Mouse (Mus musculus) spleen, adult 2 months (tissue): ENCODE results near the gene Gm37240. TPM values are rescaled to one million over a fixed set of nuclear protein-coding genes. Genes with fewer than 3 reads are reported as not detected.

Experiments
- DNase-seq, 2 experiments: peaks; one replicate each; pipeline versions ENCODE4 v3.0.0 to v3.0.0-alpha.2; 2012 to 2021; ENCODE audit warnings: low spot score in 2 of 2, low read depth in 1 of 2
- H3K27ac ChIP-seq: fragments of 200-500 bp; 2 replicates; pipeline ENCODE4 v1.5.1; 2012; ENCODE audit warnings: low read length, inconsistent platforms; ENCODE audit not compliant: insufficient read depth
- H3K27me3 ChIP-seq: fragments of 200-500 bp; 2 replicates; pipeline ENCODE4 v1.6.1; 2012; ENCODE audit warnings: mild to moderate bottlenecking, moderate library complexity, low read length, inconsistent platforms; ENCODE audit not compliant: control insufficient read depth, insufficient read depth
- H3K36me3 ChIP-seq: fragments of 200-500 bp; 2 replicates; pipeline ENCODE4 v1.6.1; 2012; ENCODE audit warnings: mild to moderate bottlenecking, low read length, inconsistent platforms; ENCODE audit not compliant: control insufficient read depth, insufficient read depth
- H3K4me1 ChIP-seq: fragments of 200-500 bp; 2 replicates; pipeline ENCODE4 v1.6.1; 2011; ENCODE audit warnings: inconsistent platforms; ENCODE audit not compliant: control insufficient read depth, insufficient read depth, insufficient read length
- H3K4me3 ChIP-seq: fragments of 200-500 bp; 2 replicates; pipeline ENCODE4 v1.5.1; 2011; ENCODE audit warnings: mild to moderate bottlenecking, inconsistent platforms; ENCODE audit not compliant: insufficient read depth, insufficient read length; ENCODE audit errors: extremely low read depth
- CTCF ChIP-seq: fragments of 200-500 bp; IDR thresholded peaks from 2 replicates; pipeline ENCODE4 v1.5.1; 2011; ENCODE audit warnings: mild to moderate bottlenecking, inconsistent platforms; ENCODE audit not compliant: insufficient read depth, insufficient read length, insufficient replicate concordance; ENCODE audit errors: extremely low read depth
- POLR2A ChIP-seq: fragments of 200-500 bp; IDR thresholded peaks from 2 replicates; pipeline ENCODE4 v1.6.1; 2011; ENCODE audit warnings: low read depth, low read length, inconsistent platforms
- WGBS: fragments of 180-500 bp; shearing (Covaris S2); methylation state at CpG from one replicate; pipeline ENCODE4 v1.1.7; 2018; 5-methylcytosine and 5-hydroxymethylcytosine counted together
- polyA plus RNA-seq: library from polyadenylated mRNA; depleted of rRNA; stranded (reverse); fragments of >200 nt; gene quantifications from 2 replicates; pipeline ENCODE4 v1.2.3, GENCODE M21; 2012

Gene Gm37240
- polyA plus RNA-seq, 1 experiment: 1.1 TPM

- 36% methylated on average over 2 of the region's 2 CpGs for WGBS
- no peaks in the 10 kb centered on the region for H3K27me3 ChIP-seq
- TF ChIP-seq CTCF (no peak), POLR2A (no peak)
- H3K4me3 ChIP-seq: no peak overlapping the region
- peaks cover 6% of the 10 kb centered on the region; the same call in 1 of the 2 replicates for H3K36me3 ChIP-seq
- no peak for DNase-seq
- peaks cover 21% of the 10 kb centered on the region for H3K4me1 ChIP-seq
- no peak overlapping the region for H3K27ac ChIP-seq
Observed at GRCm38 (mm10) chr3:84687488-84687846, 1199.9 kb downstream of the Gm37240 start.

- 60% methylated on average over 7 of the region's 7 CpGs for WGBS
- Histone ChIP-seq H3K27me3 (no peaks in the 10 kb centered on the region), H3K27ac (0 out of 2 replicates have a peak overlapping the region, but pooled peaks have one; percentile 21)
Observed at GRCm38 (mm10) chr3:84686799-84687487, 1200.4 kb downstream of the Gm37240 start.

GRCm38 (mm10) chr3:84686294-84686672 lies 1201.0 kb downstream of the Gm37240 start:
- Histone ChIP-seq H3K4me1 (peaks cover 30% of the 10 kb centered on the region), H3K36me3 (peaks cover 3% of the 10 kb centered on the region; the same call in 1 of the 2 replicates), H3K4me3 (no peak overlapping the region), H3K27me3 (no peaks in the 10 kb centered on the region), H3K27ac (no peak overlapping the region)
- DNase-seq: no peak
- 89% methylated on average over 2 of the region's 2 CpGs for WGBS
- TF ChIP-seq POLR2A (no peak), CTCF (no peak)

More at GRCm38 (mm10) chr3:84686799-84687487, 1200.4 kb downstream of the Gm37240 start:
- no peak overlapping the region for H3K4me3 ChIP-seq
- H3K4me1 ChIP-seq: peaks cover 23% of the 10 kb centered on the region
- DNase-seq: no peak
- peaks cover 6% of the 10 kb centered on the region; the same call in 1 of the 2 replicates for H3K36me3 ChIP-seq
- TF ChIP-seq CTCF (no peak), POLR2A (no peak)

- no peaks in the 10 kb centered on the region for H3K27me3 ChIP-seq
- peaks cover 3% of the 10 kb centered on the region; the same call in 1 of the 2 replicates for H3K36me3 ChIP-seq
- no peak for DNase-seq
- H3K4me3 ChIP-seq: no peak overlapping the region
- WGBS: 27% methylated on average over 8 of the region's 8 CpGs
- no peak overlapping the region for H3K27ac ChIP-seq
- peaks cover 34% of the 10 kb centered on the region for H3K4me1 ChIP-seq
- TF ChIP-seq CTCF (no peak), POLR2A (no peak)
Observed at GRCm38 (mm10) chr3:84685662-84686293, 1201.5 kb downstream of the Gm37240 start.

GRCm38 (mm10) chr3:84683788-84684187 lies 1203.5 kb downstream of the Gm37240 start:
- DNase-seq: no peak
- H3K36me3 ChIP-seq: no peaks in the 10 kb centered on the region
- H3K4me3 ChIP-seq: no peak overlapping the region
- TF ChIP-seq CTCF: no peak
- no peak for TF ChIP-seq POLR2A
- WGBS: 94% methylated on average over 6 of the region's 6 CpGs
- H3K4me1 ChIP-seq: peaks cover 45% of the 10 kb centered on the region; the same call in 1 of the 2 replicates
- H3K27me3 ChIP-seq: no peaks in the 10 kb centered on the region
- no peak overlapping the region for H3K27ac ChIP-seq

GRCm38 (mm10) chr3:84681699-84682098 lies 1205.6 kb downstream of the Gm37240 start:
- Histone ChIP-seq H3K4me3 (no peak overlapping the region), H3K36me3 (no peaks in the 10 kb centered on the region), H3K27ac (peak overlapping the region; percentile 37), H3K4me1 (peaks cover 43% of the 10 kb centered on the region; the same call in 1 of the 2 replicates), H3K27me3 (no peaks in the 10 kb centered on the region)
- TF ChIP-seq CTCF (no peak), POLR2A (no peak)
- DNase-seq: peak in 1 of 2 experiments; percentile 55
- 39% methylated on average over 8 of the region's 8 CpGs for WGBS

- no peaks in the 10 kb centered on the region for H3K27me3 ChIP-seq
- no peaks in the 10 kb centered on the region for H3K36me3 ChIP-seq
- TF ChIP-seq CTCF: no peak
- no peak for TF ChIP-seq POLR2A
- peak in 1 of 2 experiments; percentile 48 for DNase-seq
- H3K4me3 ChIP-seq: no peak overlapping the region
- peaks cover 45% of the 10 kb centered on the region; the same call in 1 of the 2 replicates for H3K4me1 ChIP-seq
- H3K27ac ChIP-seq: peak overlapping the region; percentile 27
- WGBS: 56% methylated on average over 7 of the region's 7 CpGs
Observed at GRCm38 (mm10) chr3:84680062-84680461, 1207.3 kb downstream of the Gm37240 start.
